Mouse (Mus musculus) heart, adult 9 months (tissue): ENCODE data around the gene Meis1.

Experiments used
- DNase-seq, 2 experiments: peaks; one replicate each; pipeline ENCODE4 v3.0.0; 2022; ENCODE audit warnings: low spot score in 2 of 2

The Meis1 gene

DNA sequence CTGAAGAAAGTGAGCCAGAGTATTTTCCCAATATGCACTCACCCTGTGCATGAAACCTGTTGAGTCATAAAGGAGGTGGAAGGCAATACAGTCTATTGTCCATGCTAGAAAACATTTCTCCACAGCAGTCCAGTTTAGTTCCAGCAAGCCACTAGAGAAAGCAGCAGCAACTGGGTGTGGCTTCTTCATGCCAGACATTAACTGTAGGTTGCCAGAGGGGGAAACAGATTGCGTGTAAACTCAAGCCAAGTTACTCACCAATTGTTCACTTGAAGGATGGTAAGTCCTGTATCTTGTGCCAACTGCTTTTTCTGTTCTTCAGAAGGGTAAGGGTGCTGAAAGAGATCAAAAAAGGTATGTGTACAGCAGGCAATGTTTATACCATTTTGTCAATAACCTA is 113.4 kb downstream of the Meis1 start:
- DNase-seq, result no peak

DNA sequence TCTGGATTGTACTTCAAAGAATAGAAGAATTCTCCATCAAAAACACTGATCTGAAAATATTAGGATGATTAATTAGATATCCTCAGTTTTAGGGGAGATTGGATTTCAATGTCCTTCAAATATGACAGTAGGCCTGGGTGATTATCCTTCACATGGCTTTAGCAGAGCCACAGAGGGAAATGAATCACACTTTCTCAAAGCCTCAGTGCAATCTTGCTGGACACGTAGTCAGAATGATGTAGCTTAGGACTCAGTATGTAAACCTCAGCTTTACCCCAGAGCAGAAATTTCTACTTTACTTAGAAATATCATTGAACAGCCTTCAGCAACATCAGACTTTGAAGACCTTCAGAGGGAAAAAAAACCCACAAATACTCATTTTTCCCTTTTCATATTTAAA is 113.9 kb downstream of the Meis1 start:
- DNase-seq, result no peak

DNA sequence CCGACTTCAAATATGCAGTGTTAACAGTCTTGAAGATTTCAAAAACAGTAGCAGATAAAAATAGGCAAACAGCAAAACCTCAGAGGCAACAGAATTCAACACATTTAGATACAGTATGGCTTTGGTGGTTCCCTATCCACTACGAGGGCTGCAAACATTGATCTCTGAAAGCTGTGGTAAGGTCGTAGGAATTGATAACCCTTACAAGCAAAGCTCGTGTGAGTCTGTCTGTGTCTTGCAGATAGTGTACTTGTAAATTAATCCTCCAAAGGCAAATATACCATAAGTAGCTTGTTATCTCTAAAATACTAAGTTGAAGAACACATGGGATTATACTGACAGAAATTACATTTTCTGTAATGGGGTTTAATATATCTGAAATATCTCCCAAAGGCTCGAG is 114.5 kb downstream of the Meis1 start:
- DNase-seq, result no peak

- DNase-seq, result no peak
Observed at GRCm38 (mm10) chr11:18900489-18900888, 118.3 kb downstream of the Meis1 start.

DNA sequence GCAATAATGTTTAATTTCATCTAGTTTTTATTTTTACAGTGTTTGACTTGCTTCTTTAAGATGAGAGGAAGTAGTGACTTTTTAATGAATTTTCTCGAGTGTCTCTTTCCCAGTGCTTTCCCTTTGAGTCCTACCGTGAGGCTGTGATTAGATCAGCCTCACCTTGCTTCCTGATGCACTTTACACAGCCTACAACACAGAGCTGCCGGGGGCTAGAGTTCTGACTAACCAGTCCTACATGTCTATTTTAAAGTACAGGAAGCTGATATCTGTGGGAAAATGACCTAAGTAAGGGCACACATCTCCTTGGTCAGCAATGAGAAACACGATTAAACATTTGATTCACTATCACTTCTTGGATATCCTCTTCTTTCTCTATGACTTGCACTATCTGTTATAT is 119.9 kb downstream of the Meis1 start:
- DNase-seq, result no peak

DNA sequence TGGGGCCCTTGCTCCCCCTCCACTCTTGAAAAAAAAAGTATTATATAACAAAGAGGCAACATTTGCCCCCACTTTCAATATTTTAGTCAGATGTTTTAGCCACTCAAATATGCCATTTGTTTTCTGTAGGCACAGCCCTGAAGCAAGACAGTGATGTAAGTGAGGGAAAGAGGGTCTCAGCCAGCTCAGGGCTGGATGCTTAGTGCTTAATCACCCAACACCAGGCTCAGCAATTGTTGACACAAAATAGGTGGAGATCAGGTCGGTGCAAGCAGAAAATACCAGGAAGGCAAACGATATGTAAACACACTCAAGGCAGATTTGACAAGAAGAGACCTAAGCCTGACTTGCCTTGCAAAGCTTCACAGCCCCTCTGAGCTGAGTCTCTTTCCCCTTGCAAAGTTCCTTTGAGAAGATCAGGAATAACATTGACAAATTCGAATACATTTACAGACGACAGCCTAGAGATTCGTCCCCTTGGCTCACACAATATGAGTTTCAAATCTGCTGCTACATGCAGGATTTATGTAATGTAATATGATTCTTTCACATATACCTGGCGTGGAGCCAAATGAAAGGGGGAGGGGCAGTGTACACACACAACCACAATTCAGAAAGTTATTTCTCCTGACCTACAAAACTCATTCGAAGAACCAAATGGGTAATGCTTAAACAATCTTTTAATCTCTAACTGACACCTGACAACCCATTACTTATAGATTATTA is 120.7 kb downstream of the Meis1 start:
- DNase-seq, result no peak

- no peak for DNase-seq
Observed at GRCm38 (mm10) chr11:18897250-18897649, 121.5 kb downstream of the Meis1 start.

GRCm38 (mm10) chr11:18892470-18892869 is 126.3 kb downstream of the Meis1 start:
- DNase-seq, result no peak

- DNase-seq, result no peak
Observed at GRCm38 (mm10) chr11:18889139-18889538, 129.6 kb downstream of the Meis1 start.

DNA sequence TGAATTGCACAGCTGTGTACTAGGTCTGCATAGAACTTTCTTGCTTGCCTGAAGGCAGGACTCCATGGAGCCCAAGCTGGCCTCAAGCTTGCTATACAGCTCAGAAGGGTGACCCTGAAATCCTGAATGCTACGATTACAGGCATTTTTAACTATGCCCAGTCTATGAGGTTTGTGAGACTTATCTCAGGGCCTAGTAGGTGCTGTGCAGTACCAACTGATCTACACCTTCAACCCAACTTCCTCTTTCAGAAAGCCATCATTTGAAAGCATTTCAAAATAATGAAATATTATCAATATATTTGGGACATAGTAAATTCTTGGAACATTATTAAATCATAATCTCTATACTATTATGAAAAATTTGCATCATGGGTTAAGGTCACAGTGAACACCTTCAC is 130.1 kb downstream of the Meis1 start:
- no peak for DNase-seq

GRCm38 (mm10) chr11:18885729-18886325 is 133.0 kb downstream of the Meis1 start:
- no peak for DNase-seq

DNA sequence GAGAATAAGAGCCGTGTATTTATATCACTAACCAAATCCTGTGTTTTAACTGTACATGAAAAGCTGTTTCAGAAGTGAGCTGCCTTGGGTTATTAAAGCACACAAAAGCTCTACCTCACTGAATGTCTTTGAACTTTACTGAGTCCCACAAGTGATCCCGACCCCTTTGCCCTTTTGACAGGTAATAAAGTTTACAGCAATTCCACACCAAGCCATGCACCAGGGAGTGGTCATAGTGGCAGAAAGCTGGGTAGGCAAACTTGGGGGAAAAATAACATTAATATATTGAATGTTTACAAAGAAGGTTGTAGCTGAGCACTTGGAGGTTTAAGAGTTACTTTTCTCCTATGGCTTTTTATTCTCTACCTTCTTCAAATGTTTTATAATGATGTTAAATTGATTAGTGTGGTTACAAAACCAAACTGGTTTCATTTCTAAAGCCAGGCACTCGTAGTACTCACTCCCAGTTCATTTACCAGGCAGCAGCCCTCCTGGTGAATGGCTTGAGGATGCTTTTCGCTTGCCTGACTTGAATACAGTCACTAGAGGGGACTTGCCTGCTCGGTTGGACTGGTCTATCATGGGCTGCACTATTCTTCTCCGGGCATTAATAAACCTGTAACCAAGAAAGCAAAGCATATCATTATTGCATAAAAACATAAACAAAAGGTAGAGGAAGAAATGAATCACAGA is 133.6 kb downstream of the Meis1 start:
- DNase-seq, result no peak

GRCm38 (mm10) chr11:18883987-18884386 is 134.8 kb downstream of the Meis1 start:
- no peak for DNase-seq

GRCm38 (mm10) chr11:18883507-18883881 is 135.3 kb downstream of the Meis1 start:
- no peak for DNase-seq

DNA sequence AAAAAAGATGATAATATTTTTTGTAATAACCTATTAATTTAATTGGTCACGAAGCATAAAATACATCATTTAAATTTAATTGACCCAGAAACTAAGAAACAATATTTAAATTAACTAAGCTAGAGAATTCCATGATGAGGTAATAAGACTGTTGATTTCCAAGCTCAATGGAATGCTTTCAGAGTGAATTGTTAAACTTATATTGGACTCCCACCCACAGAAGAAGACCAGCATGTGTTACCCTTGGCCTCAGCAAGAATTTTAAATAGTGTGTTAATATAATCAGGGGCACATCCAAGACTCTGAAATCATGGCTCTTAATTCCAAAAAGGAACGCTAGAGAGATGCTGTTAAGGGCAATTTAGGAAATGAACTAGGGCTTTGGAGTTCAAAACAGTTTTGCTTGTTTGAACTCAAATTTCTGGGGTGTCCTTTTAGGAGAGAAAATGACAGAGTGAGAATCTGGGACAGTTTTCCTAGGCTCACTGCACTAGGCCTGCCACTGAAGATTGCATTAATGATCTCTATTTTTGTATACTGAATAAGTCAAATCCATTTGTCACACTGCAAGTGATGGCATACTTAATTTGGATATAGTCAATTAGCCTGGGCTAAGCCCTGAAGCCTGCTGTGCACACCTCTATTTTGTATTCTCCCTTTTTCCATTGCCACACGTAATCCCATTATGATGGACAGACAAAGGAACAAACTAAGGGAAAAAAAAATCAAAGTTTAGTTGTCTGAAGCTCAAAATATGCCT is 135.9 kb downstream of the Meis1 start:
- no peak for DNase-seq

DNA sequence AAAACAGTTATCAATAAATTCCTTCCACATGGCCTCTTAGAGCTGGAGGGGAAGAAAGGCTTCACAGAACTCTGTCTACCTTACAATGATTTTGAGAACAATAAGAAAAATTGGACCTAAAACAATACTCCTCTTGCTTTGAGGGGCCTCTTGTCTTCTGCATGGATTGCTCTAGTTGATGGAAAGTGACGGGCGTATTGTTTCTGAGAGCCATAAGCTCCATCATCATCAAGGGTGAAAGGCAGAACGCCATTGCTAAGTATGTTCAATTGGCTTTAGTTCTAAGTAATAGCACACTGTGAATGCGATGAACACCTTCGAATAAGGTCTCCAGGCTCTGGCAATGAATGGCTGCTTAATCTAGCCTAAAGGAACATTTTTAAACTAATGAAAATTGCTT is 136.5 kb downstream of the Meis1 start:
- DNase-seq, result no peak

DNA sequence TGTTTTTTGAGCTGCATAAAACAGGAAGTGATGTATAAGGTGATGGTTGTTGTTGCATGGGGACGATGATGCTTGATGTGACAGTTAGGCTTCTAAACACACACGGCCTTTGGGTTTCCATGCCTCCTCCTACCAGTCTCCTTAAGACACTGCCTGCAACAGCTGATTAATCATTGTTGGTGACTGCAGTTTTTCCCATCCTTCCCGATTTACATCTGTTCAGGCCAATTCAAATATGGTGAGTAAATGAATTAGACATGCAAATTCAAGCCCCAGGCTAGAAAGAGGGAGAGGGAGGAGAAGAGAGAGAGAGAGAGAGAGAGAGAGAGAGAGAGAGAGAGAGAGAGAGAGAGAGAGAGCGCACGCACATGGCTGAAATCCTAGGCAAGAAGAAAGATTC is 138.0 kb downstream of the Meis1 start:
- DNase-seq, result no peak

DNA sequence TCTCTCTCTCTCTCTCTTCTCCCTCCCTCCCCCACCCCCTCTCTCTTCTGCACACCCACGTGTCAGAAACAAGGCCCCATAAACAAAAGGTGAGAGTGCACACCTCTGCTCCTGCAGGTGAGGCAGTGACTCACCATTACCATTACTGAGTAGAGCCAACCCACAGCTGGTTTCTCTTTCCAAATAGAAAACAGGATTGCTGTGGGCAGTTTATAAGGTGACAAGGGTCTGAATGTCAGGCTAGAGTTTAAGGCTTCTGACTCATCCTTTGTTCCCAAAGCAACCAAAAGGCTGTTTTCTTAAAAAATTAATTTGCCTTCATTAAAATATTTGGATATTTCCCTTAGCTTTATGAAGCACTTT is 139.3 kb downstream of the Meis1 start:
- no peak for DNase-seq

DNA sequence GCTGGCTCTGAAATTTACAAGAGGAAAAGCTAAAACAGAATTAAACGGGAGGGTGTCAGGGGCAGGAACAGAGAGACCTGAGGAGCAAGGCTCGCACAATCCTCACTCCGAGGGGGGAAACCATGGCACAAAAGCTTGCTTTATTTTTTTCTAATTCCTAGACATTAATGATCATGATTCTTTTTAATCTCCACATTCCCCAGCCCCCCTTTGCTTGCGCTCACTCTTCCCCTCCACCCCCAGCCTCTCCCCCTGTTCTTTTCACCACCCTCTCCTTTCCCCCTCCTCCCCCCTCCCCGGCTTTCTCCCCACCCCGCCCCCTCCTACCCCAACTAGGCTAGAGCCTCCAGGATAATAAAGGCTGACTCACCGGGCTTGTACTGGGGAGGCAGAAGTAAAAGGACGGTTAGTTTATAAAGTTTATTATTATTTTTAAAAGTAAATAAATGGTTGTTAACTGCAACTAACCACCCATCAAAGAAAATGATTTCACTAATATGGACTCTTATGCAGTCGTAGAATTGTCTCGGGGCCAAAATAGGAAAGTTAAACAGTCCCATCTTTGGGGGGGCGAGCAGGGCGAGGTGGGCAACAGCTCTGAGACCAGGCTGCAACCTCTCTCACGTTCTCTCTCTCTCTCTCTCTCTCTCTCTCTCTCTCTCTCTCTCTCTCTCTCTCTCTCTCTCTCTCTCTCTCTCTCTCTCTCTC is 139.9 kb downstream of the Meis1 start:
- no peak for DNase-seq

DNA sequence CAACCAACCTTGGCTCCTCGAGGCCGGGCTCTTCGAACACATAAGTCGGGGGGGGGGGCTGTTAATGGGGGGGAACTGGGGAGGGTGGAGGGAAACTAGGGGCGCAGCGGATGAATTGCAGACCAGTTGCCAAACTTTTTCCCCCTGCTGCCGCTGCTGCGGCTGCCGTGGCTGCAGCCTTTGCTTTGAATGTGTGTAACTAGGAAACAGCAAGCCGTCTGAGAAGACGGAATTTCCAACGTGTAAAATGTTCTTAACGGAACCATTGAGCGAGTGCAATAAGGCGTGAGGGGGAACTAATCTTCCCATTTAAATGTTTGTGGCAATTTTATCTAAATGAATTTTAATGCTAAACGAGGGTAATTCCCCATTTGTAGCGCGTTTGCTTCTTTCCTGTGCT is 140.8 kb downstream of the Meis1 start:
- DNase-seq, result no peak

DNA sequence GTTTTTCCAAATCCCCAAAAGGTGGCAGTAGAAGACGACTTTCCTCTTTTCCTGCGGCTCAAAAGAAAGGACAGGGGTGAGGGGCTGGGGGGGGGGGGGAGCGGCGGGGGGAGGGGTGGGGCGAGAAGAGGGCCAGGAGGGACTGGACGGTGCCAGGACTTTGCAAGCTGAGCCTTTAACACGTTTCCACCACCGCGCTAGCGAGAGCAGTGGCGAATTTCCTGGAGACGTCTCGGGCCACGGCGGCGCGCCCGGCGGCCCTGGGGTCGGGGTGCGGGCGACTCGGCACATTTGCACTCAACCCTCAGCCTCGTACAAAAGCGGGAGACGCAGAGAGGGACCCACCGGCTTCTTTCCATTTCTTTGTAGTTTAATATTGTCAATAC is 141.2 kb downstream of the Meis1 start:
- DNase-seq, result peak; percentile 64
